Mouse (Mus musculus): ENCODE results near the gene Sh3pxd2a.

Sh3pxd2a gene

DNA sequence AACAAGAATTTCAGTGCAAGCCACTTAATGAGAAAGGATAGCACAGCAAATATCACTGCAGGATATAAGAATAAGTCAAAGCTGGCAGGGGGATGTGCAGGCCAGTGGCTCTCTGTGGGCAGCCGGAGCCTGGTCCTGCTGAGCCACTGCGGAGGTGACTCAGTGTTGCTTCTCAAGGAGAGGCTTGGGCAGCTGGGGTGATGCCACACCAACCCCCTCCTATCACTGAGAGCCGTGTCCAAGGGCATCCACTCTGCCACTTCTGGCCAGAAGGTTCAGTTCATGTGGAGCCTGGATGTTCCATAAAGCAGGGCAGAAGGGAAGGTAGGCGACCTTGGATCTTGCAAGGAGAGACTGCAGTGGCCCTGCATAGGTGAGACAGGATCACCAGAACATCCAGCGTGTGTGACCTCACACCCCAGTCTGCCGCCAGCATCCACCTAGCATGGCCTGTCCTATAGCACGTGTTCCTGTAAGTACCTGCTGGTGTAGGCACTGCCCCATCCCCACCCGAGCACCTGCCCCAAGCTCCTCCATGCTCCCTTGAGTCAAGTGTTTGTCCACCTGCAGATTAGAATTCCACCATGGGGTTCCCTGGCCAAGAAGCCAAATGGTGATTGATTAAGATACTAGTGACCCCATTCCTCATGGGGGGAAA is 89.2 kb downstream of the Sh3pxd2a start:
- DNase-seq (ENCODE audit: low read depth) = no peak

GRCm38 (mm10) chr19:47374440-47374839 is 89.8 kb downstream of the Sh3pxd2a start:
- peak; percentile 83 for DNase-seq (ENCODE audit: low read depth)

DNA sequence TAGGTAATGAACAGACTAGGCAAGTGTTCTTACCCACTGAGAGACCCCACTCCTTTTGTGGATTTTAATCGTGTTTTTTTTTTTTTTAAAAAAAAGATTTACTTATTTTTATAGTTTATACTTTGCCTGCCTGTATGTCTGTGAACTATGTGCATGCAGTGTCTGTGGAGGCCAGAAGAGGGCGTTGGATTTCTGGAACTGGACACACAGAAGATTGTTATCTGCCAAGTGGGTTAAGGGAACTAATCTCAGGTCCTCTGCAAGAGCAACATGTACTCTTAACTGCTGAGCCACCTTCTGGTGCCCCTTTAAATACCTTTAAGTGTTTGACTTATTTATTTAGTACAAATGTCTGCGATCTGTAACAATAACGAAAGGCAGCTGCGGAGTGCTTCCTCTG is 92.2 kb downstream of the Sh3pxd2a start:
- peak; percentile 19 for DNase-seq (ENCODE audit: low read depth)

DNA sequence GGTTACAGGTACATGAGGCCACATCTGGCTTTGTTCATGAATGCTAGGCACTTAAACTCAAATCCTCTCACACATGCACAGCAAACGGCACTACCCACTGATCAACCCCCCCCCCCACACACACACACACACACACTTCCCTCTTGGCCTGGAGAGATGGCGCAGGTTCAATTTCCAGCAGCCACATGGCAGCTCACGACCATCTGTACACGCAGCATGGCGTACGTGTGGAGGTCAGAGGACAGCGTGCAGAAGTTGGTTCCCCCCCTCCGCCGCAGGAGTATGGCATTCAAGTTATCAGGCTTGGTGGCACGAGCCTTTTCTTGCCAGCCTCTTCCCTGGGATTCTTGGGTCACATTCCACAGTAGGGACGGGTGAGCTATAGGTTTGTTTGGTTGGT is 92.7 kb downstream of the Sh3pxd2a start:
- no peak for DNase-seq (ENCODE audit: low read depth)

DNA sequence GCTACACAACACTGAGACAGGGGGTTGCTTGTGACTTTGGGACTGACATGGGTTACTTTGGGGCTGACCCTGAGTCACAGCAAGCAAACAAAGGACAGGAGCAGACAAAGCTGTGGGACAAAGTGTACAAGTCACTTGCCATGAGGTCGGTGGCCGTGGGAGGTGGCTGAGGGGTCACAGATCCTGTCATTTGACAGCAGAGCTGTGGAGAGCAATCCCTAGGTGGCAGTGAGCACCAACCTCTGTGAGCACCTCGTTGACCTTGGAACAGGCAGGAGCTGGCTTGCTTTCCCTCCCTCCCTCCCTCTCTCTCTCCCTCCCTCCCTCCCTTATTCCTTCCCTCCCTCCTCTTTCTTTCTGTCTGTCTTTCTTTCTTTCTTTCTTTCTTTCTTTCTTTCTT is 95.2 kb downstream of the Sh3pxd2a start:
- DNase-seq (ENCODE audit: low read depth) = no peak

DNA sequence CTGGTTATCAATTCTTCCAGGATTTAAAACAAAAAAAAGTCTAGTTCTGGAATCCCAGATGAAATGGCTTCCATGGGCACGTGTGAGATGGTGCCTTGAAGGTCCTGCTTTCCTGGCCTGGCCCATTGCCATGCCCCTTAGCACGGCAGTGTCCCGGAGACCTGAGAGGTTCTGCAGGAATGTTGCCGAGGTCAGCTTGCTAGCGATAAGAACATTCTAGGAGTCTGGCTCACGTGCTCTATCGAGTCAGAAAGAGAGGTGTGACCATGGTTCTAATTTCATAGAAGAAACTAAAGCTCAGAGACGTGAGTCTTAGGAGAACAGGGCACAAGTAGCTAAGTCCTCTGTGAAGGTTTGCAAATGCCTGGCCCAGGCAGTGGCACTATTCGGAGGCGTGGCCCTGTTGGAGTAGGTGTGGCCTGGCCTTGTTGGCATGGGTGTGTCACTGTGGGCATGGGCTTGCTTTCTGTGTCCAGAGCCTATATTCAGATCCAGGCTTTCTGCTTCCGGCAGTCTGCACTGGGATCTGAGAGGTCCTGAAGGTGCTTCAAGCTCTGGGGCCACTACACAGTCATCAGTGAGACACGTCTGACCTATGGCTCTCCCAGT is 96.8 kb downstream of the Sh3pxd2a start:
- DNase-seq (ENCODE audit: low read depth) = no peak

DNA sequence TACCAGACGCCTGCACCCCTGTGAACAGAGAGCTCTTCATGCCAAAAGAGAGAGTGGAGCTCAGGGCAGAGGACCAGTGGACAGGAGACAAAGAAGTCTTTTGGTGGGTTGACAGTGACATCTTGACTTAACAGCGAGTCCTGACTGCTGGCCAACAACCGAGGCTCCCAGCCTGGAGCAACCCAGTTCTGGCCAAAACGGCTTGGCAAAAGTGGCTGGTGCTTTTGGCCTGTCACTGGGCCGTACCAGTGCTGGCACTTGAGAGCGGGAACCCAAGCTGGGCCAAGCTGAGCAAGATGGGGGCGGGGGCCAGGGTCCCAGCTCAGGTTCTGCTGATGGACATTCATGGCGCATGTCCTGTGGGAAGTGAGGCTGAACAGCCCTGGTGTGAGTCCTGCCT is 97.6 kb downstream of the Sh3pxd2a start:
- DNase-seq (ENCODE audit: low read depth) = no peak

DNA sequence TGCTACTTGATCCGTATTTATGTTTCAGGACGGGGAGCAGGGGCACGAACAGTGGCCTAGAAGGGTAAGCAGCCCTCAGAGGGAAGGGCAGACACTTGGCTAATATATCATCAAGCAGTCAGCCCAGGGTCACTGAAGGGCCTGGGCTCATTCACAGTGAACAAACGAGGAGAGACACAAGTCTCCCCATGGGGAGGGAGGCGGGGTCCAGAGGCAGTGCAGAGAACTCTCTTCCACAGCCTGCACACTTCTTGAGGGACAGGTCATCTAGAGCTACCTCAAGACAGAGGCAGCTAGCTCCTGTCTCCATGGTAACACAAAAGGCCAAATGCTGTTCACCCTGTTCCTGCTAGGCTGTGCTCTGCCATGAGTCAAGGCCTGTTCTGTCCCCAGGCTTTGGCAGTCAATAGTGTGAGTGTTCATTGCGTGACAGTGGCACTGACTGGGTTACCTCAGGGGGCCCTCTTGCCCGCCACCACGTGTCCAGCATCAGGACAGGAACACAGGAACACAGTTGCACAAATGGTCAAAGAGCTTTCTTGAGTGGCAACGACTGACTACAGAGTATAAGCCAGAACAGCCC is 101.0 kb downstream of the Sh3pxd2a start:
- DNase-seq (ENCODE audit: low read depth) = no peak

DNA sequence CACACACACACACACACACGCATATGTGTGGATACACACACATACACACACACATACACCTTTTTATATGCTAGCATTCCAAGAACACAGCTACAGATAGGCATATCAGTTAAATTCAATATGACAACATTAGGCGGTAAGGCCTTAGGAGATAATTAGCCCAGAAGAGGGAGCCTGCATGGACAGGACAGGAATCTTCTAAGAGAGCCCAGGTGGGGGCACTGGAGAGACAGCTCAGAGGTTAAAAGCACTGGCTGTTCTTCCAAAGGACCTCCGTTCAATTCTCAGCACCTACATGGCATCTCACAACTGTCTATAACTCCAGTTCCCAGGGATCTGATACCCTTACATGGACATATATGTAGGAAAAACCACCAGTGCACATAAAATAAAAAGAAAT is 103.3 kb downstream of the Sh3pxd2a start:
- no peak for DNase-seq (ENCODE audit: low read depth)

GRCm38 (mm10) chr19:47360017-47360416 is 104.2 kb downstream of the Sh3pxd2a start:
- no peak for DNase-seq (ENCODE audit: low read depth)

DNA sequence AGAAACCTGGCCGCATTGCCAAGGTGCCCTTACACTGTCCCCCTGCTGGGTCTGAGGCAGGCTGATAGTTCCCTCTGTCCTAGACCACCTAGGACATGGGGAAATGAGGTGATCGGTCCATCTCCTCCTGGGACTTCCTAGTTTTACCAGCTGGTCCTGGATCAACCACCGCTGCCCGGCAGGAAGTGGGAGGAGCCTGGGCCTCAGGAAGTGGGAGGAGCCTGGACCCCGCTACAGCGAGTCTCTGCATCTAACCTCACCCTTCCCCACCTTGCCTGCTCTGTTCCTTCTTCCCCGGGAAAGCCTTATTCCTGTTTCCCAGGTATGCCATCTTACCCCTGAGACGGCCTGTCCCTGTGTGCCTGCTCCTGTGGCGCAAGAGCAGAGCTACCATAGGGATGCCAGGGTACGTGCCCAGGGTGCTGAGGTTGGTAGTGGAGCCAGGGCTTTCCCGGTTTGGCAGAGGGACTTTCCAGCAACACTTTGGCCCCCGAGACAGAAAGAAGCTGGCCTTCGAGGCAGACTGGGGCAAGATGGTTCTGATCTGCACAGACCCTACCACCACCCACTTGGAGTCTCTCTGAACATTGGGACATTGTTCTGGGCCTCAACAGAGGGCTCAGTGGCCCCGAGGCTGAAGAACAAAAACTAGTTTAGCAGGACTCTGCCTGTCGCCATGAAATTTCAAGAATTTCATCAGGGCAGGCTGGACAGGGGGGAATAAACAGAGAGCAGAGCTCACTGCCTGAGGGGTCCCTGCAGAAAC is 104.9 kb downstream of the Sh3pxd2a start:
- DNase-seq (ENCODE audit: low read depth) = peak; percentile 54

- DNase-seq (ENCODE audit: low read depth) = no peak
These were observed 106.9 kb downstream of the Sh3pxd2a start for GRCm38 (mm10) chr19:47357297-47357696.

DNA sequence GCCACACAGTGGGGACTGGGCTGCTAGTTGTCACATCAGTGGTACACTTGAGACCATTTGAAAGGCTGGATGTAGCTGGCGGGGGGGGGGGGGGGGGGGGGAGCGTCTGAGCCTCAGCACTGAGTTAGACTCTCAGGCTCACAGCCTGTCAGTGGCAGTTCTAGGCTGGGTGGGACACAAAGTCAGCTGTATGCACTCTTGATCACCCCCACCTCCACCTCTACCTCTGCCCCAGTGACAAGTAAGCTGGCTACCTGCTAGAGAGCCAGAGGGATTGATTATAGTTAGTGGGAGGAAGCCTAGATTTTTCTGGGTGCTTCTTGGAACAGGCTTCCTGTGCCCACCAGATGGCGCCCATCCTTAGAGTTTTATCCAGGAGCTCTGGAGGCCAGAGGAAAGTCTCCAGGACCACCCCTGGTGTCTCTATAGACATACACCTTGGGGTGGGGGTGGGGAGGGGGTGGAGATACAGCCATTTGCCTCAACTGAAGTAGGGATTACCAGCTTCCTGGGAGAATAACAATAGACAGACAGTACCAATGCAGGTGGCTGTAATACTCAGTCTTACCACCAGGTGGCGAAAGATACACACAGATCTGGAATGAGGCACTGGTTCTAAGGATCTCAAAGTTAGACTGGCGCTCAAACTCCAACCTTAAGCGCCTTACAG is 107.9 kb downstream of the Sh3pxd2a start:
- DNase-seq (ENCODE audit: low read depth) = peak; percentile 92

GRCm38 (mm10) chr19:47354456-47354855 is 109.7 kb downstream of the Sh3pxd2a start:
- DNase-seq (ENCODE audit: low read depth) = no peak

- DNase-seq (ENCODE audit: low read depth) = no peak
These were observed 115.2 kb downstream of the Sh3pxd2a start for GRCm38 (mm10) chr19:47349043-47349442.

GRCm38 (mm10) chr19:47348395-47349016 is 115.7 kb downstream of the Sh3pxd2a start:
- no peak for DNase-seq (ENCODE audit: low read depth)

DNA sequence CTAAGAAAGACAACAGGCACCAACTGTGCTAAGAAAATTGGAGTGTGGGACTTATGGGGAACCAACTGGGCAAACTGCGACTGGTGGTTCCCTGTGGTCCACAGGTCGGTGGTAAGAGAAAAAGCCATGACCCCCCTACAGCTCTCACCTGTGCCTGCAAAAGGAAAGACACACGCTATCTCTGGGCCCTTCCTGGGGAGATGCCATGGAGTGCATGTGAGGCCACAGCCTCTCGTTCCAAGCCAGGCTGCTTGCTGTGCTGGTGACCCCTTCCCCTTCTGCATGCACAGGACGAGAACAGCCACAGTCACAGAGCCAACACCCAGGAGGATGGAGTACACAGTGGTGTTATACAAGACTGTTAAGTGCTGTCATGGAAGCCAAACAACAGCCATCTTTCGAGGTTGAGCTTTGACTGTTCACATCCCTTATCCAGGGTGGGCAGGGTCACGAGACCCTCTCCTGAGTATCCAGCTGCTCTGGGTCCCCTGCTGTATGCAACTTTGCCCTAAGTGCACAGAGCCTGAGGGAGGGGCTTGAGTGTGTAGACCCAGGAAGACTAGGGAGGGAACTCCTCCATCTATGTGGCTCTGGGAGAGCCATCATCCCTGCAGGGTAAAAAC is 117.1 kb downstream of the Sh3pxd2a start:
- DNase-seq (ENCODE audit: low read depth) = no peak

- no peak for DNase-seq (ENCODE audit: low read depth)
These were observed 117.6 kb downstream of the Sh3pxd2a start for GRCm38 (mm10) chr19:47346606-47347005.

GRCm38 (mm10) chr19:47345851-47346568 is 118.2 kb downstream of the Sh3pxd2a start:
- DNase-seq (ENCODE audit: low read depth) = no peak

DNA sequence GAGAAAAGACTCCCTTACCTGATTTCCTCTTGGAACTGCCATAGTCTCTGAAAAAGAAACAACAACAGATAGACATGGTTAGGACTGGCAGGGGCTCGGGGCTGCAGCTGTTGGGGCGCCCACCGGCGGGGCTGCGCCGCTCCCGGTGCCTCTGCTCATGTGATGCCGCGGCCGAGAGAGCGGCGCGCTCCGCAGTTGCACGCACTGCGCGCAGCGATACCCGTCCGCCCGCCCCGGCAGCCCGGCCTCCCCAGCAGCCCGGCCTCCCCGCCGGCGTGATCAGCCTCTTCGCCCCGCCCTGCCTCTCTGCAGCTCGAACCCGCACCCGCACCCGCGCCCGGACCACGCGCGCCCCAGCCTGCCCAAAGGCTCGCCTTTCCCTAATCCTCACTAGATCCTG is 120.8 kb downstream of the Sh3pxd2a start:
- DNase-seq (ENCODE audit: low read depth) = no peak

DNA sequence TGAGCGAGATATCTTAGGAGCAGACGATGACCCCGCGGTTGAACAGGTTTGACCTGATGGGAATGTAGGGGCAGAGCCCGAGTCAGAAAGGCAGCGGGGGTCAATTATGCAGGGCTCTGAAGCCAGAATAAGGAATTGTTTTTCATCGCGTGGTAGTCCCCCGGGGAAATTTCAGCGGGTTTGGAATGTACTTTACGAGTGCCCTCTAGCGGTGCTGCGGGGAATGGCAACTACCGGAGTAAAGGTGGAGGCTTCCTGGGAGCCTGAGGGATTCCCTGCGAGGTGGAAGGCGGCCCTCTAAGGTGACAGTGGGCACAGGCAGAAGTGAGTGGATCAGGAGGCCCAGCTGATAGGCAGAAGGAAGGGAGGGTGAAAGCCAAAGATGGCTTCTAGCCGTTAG is 125.0 kb downstream of the Sh3pxd2a start:
- DNase-seq (ENCODE audit: low read depth) = peak; percentile 80
